Mouse (Mus musculus): ENCODE data around the gene Ttc30b.
"Not testable (repeated sequence)": the region's sequence is repeated elsewhere in the genome, so short reads cannot be mapped to it uniquely, and the experiment has no call there.

- TF ChIP-seq CTCF (IDR thresholded peaks at IDR 0.05; ENCODE audit: control insufficient read depth, insufficient read depth, insufficient replicate concordance, low read depth, low read length); POLR2A (IDR thresholded peaks at IDR 0.05; ENCODE audit: control insufficient read depth, low read depth, low read length): not testable (repeated sequence)
These were observed 1.7 kb downstream of the Ttc30b start for GRCm38 (mm10) chr2:75936685-75937084.

All from testis, adult 2 months (tissue).